Mouse (Mus musculus): ENCODE measurements around the gene Nfix. TPM values are rescaled to one million over a fixed set of nuclear protein-coding genes. Genes with fewer than 3 reads are reported as not detected.
A peak's percentile ranks its signal among the peaks of the same experiment; 100 is the strongest.

Gene Nfix
- polyA plus RNA-seq, 1 experiment from 2014 or later = 10.9 TPM

- Histone ChIP-seq H3K27ac (ENCODE audit: low read depth, low read length) (no peak overlapping the region), H3K36me3 (ENCODE audit: control insufficient read depth, insufficient read depth, low read length) (no peaks in the 10 kb centered on the region), H3K4me1 (ENCODE audit: control insufficient read depth, insufficient read depth, low read length) (0 out of 2 replicates have a peak, but pooled peaks cover 2% of the 10 kb centered on the region), H3K27me3 (ENCODE audit: control insufficient read depth, insufficient read depth, low read length) (peaks cover 17% of the 10 kb centered on the region), H3K4me2 (replicated peaks; ENCODE audit: low read depth, low read length) (no peak overlapping the region), H3K9ac (ENCODE audit: low read depth, low read length) (no peak overlapping the region), H3K4me3 (ENCODE audit: low read length) (no peak overlapping the region), H3K9me3 (ENCODE audit: control insufficient read depth, low read length) (no peaks in the 10 kb centered on the region)
- WGBS = 79% methylated on average over 17 of the region's 17 CpGs
- ATAC-seq (ENCODE audit: low FRiP score, low TSS enrichment) = no peak
Measured at GRCm38 (mm10) chr8:84816117-84816516, 16.0 kb upstream of the Nfix start.

GRCm38 (mm10) chr8:84815547-84815946, 15.4 kb upstream of the Nfix start:
- H3K4me2 ChIP-seq (replicated peaks; ENCODE audit: low read depth, low read length) = no peak overlapping the region
- H3K9me3 ChIP-seq (ENCODE audit: control insufficient read depth, low read length) = no peaks in the 10 kb centered on the region
- peaks cover 21% of the 10 kb centered on the region for H3K27me3 ChIP-seq (ENCODE audit: control insufficient read depth, insufficient read depth, low read length)
- H3K36me3 ChIP-seq (ENCODE audit: control insufficient read depth, insufficient read depth, low read length) = no peaks in the 10 kb centered on the region
- H3K9ac ChIP-seq (ENCODE audit: low read depth, low read length) = no peak overlapping the region
- no peak overlapping the region for H3K27ac ChIP-seq (ENCODE audit: low read depth, low read length)
- no peak overlapping the region for H3K4me3 ChIP-seq (ENCODE audit: low read length)
- WGBS = 9% methylated on average over 9 of the region's 9 CpGs
- H3K4me1 ChIP-seq (ENCODE audit: control insufficient read depth, insufficient read depth, low read length) = 0 out of 2 replicates have a peak, but pooled peaks cover 5% of the 10 kb centered on the region
- ATAC-seq (ENCODE audit: low FRiP score, low TSS enrichment) = peak; percentile 69

GRCm38 (mm10) chr8:84814555-84815441, 14.7 kb upstream of the Nfix start:
- WGBS = 45% methylated on average over 19 of the region's 19 CpGs
- Histone ChIP-seq H3K4me3 (ENCODE audit: low read length) (no peak overlapping the region), H3K27ac (ENCODE audit: low read depth, low read length) (no peak overlapping the region), H3K36me3 (ENCODE audit: control insufficient read depth, insufficient read depth, low read length) (no peaks in the 10 kb centered on the region), H3K9ac (ENCODE audit: low read depth, low read length) (no peak overlapping the region), H3K4me1 (ENCODE audit: control insufficient read depth, insufficient read depth, low read length) (0 out of 2 replicates have a peak, but pooled peaks cover 5% of the 10 kb centered on the region), H3K9me3 (ENCODE audit: control insufficient read depth, low read length) (no peaks in the 10 kb centered on the region), H3K4me2 (replicated peaks; ENCODE audit: low read depth, low read length) (no peak overlapping the region), H3K27me3 (ENCODE audit: control insufficient read depth, insufficient read depth, low read length) (peaks cover 24% of the 10 kb centered on the region)
- ATAC-seq (ENCODE audit: low FRiP score, low TSS enrichment) = no peak

GRCm38 (mm10) chr8:84814240-84814554, 14.1 kb upstream of the Nfix start:
- Histone ChIP-seq H3K27ac (ENCODE audit: low read depth, low read length) (no peak overlapping the region), H3K4me2 (replicated peaks; ENCODE audit: low read depth, low read length) (no peak overlapping the region), H3K4me3 (ENCODE audit: low read length) (no peak overlapping the region), H3K27me3 (ENCODE audit: control insufficient read depth, insufficient read depth, low read length) (peaks cover 26% of the 10 kb centered on the region), H3K4me1 (ENCODE audit: control insufficient read depth, insufficient read depth, low read length) (0 out of 2 replicates have a peak, but pooled peaks cover 5% of the 10 kb centered on the region), H3K9ac (ENCODE audit: low read depth, low read length) (no peak overlapping the region), H3K9me3 (ENCODE audit: control insufficient read depth, low read length) (no peaks in the 10 kb centered on the region), H3K36me3 (ENCODE audit: control insufficient read depth, insufficient read depth, low read length) (no peaks in the 10 kb centered on the region)
- no peak for ATAC-seq (ENCODE audit: low FRiP score, low TSS enrichment)
- 88% methylated on average over 11 of the region's 11 CpGs for WGBS

- H3K4me1 ChIP-seq (ENCODE audit: control insufficient read depth, insufficient read depth, low read length) = 0 out of 2 replicates have a peak, but pooled peaks cover 5% of the 10 kb centered on the region
- WGBS = 91% methylated on average over 3 of the region's 3 CpGs
Measured at GRCm38 (mm10) chr8:84813830-84814229, 13.7 kb upstream of the Nfix start.

GRCm38 (mm10) chr8:84813059-84813458, 12.9 kb upstream of the Nfix start:
- Histone ChIP-seq H3K9ac (ENCODE audit: low read depth, low read length) (no peak overlapping the region), H3K27me3 (ENCODE audit: control insufficient read depth, insufficient read depth, low read length) (peaks cover 35% of the 10 kb centered on the region), H3K9me3 (ENCODE audit: control insufficient read depth, low read length) (no peaks in the 10 kb centered on the region), H3K4me3 (ENCODE audit: low read length) (no peak overlapping the region), H3K4me2 (replicated peaks; ENCODE audit: low read depth, low read length) (no peak overlapping the region), H3K27ac (ENCODE audit: low read depth, low read length) (no peak overlapping the region), H3K4me1 (ENCODE audit: control insufficient read depth, insufficient read depth, low read length) (0 out of 2 replicates have a peak, but pooled peaks cover 5% of the 10 kb centered on the region), H3K36me3 (ENCODE audit: control insufficient read depth, insufficient read depth, low read length) (no peaks in the 10 kb centered on the region)
- ATAC-seq (ENCODE audit: low FRiP score, low TSS enrichment) = no peak
- WGBS = 3% methylated on average over 5 of the region's 5 CpGs

More at GRCm38 (mm10) chr8:84813830-84814229, 13.7 kb upstream of the Nfix start:
- no peaks in the 10 kb centered on the region for H3K9me3 ChIP-seq (ENCODE audit: control insufficient read depth, low read length)
- no peak overlapping the region for H3K9ac ChIP-seq (ENCODE audit: low read depth, low read length)
- peaks cover 30% of the 10 kb centered on the region for H3K27me3 ChIP-seq (ENCODE audit: control insufficient read depth, insufficient read depth, low read length)
- H3K36me3 ChIP-seq (ENCODE audit: control insufficient read depth, insufficient read depth, low read length) = no peaks in the 10 kb centered on the region
- H3K4me3 ChIP-seq (ENCODE audit: low read length) = no peak overlapping the region
- ATAC-seq (ENCODE audit: low FRiP score, low TSS enrichment) = no peak
- H3K4me2 ChIP-seq (replicated peaks; ENCODE audit: low read depth, low read length) = no peak overlapping the region
- H3K27ac ChIP-seq (ENCODE audit: low read depth, low read length) = no peak overlapping the region

- Histone ChIP-seq H3K27me3 (ENCODE audit: control insufficient read depth, insufficient read depth, low read length) (peaks cover 39% of the 10 kb centered on the region), H3K9ac (ENCODE audit: low read depth, low read length) (no peak overlapping the region), H3K4me3 (ENCODE audit: low read length) (peak overlapping the region; percentile 36), H3K36me3 (ENCODE audit: control insufficient read depth, insufficient read depth, low read length) (no peaks in the 10 kb centered on the region), H3K27ac (ENCODE audit: low read depth, low read length) (no peak overlapping the region), H3K4me1 (ENCODE audit: control insufficient read depth, insufficient read depth, low read length) (0 out of 2 replicates have a peak, but pooled peaks cover 5% of the 10 kb centered on the region), H3K4me2 (replicated peaks; ENCODE audit: low read depth, low read length) (peak overlapping the region; percentile 56), H3K9me3 (ENCODE audit: control insufficient read depth, low read length) (no peaks in the 10 kb centered on the region; the same call in 1 of the 2 replicates)
- no peak for ATAC-seq (ENCODE audit: low FRiP score, low TSS enrichment)
- 25% methylated on average over 10 of the region's 10 CpGs for WGBS
Measured at GRCm38 (mm10) chr8:84811303-84811702, 11.2 kb upstream of the Nfix start.

GRCm38 (mm10) chr8:84810896-84811295, 10.8 kb upstream of the Nfix start:
- WGBS = 2% methylated on average over 32 of the region's 32 CpGs
- Histone ChIP-seq H3K4me2 (replicated peaks; ENCODE audit: low read depth, low read length) (peak overlapping the region; percentile 56), H3K4me1 (ENCODE audit: control insufficient read depth, insufficient read depth, low read length) (0 out of 2 replicates have a peak, but pooled peaks cover 5% of the 10 kb centered on the region), H3K27me3 (ENCODE audit: control insufficient read depth, insufficient read depth, low read length) (peaks cover 43% of the 10 kb centered on the region), H3K27ac (ENCODE audit: low read depth, low read length) (no peak overlapping the region), H3K9me3 (ENCODE audit: control insufficient read depth, low read length) (peaks cover 4% of the 10 kb centered on the region; the same call in 1 of the 2 replicates), H3K9ac (ENCODE audit: low read depth, low read length) (no peak overlapping the region), H3K4me3 (ENCODE audit: low read length) (peak overlapping the region; percentile 36), H3K36me3 (ENCODE audit: control insufficient read depth, insufficient read depth, low read length) (no peaks in the 10 kb centered on the region)
- peak; percentile 63 for ATAC-seq (ENCODE audit: low FRiP score, low TSS enrichment)

GRCm38 (mm10) chr8:84809941-84810280, 9.8 kb upstream of the Nfix start:
- no peak overlapping the region for H3K27ac ChIP-seq (ENCODE audit: low read depth, low read length)
- 0 out of 2 replicates have a peak, but pooled peaks cover 5% of the 10 kb centered on the region for H3K4me1 ChIP-seq (ENCODE audit: control insufficient read depth, insufficient read depth, low read length)
- ATAC-seq (ENCODE audit: low FRiP score, low TSS enrichment) = no peak
- WGBS = 80% methylated on average over 5 of the region's 5 CpGs
- H3K9me3 ChIP-seq (ENCODE audit: control insufficient read depth, low read length) = peaks cover 5% of the 10 kb centered on the region; the same call in 1 of the 2 replicates
- H3K4me2 ChIP-seq (replicated peaks; ENCODE audit: low read depth, low read length) = no peak overlapping the region
- H3K9ac ChIP-seq (ENCODE audit: low read depth, low read length) = no peak overlapping the region
- no peaks in the 10 kb centered on the region for H3K36me3 ChIP-seq (ENCODE audit: control insufficient read depth, insufficient read depth, low read length)
- H3K4me3 ChIP-seq (ENCODE audit: low read length) = no peak overlapping the region
- H3K27me3 ChIP-seq (ENCODE audit: control insufficient read depth, insufficient read depth, low read length) = peaks cover 52% of the 10 kb centered on the region
